Mouse (Mus musculus) small intestine, adult 2 months (tissue): ENCODE data around the gene Pdcd7. TPM values are rescaled to one million over a fixed set of nuclear protein-coding genes. Genes with fewer than 3 reads are reported as not detected.

Experiments
- H3K27ac ChIP-seq: fragments of 200-500 bp; 2 replicates; pipeline ENCODE4 v1.5.1; 2012; ENCODE audit warnings: low read depth, low read length, control low read depth, inconsistent platforms; ENCODE audit not compliant: insufficient read depth
- H3K27me3 ChIP-seq: fragments of 200-500 bp; 2 replicates; pipeline ENCODE4 v1.6.1; 2012; ENCODE audit warnings: mild to moderate bottlenecking, moderate library complexity, low read length, inconsistent platforms; ENCODE audit not compliant: control insufficient read depth, insufficient read depth
- H3K36me3 ChIP-seq: fragments of 200-500 bp; 2 replicates; pipeline ENCODE4 v1.6.1; 2012; ENCODE audit warnings: mild to moderate bottlenecking, low read length, control low read depth, inconsistent platforms; ENCODE audit not compliant: control insufficient read depth, insufficient read depth
- H3K4me1 ChIP-seq: fragments of 200-500 bp; 2 replicates; pipeline ENCODE4 v1.6.1; 2012; ENCODE audit warnings: low read length, inconsistent platforms, mixed read lengths; ENCODE audit not compliant: control insufficient read depth, insufficient read depth, insufficient read length
- H3K4me3 ChIP-seq: fragments of 200-500 bp; 2 replicates; pipeline ENCODE4 v1.5.1; 2012; ENCODE audit warnings: low read depth, mild to moderate bottlenecking, control low read depth, inconsistent platforms, low read length, moderate library complexity
- CTCF ChIP-seq: fragments of 200-500 bp; IDR thresholded peaks from 2 replicates; pipeline ENCODE4 v1.5.1; 2012; ENCODE audit warnings: low read depth, mild to moderate bottlenecking, control low read depth, inconsistent platforms, low read length, moderate library complexity, mixed read lengths; ENCODE audit not compliant: insufficient replicate concordance, insufficient read length; ENCODE audit errors: extremely low read depth
- POLR2A ChIP-seq: fragments of 200-500 bp; IDR thresholded peaks from 2 replicates; pipeline ENCODE4 v1.6.1; 2012; ENCODE audit warnings: low read depth, mild to moderate bottlenecking, control low read depth, inconsistent platforms, low read length, moderate library complexity
- WGBS: fragments of 180-500 bp; shearing (Covaris S2); methylation state at CpG from one replicate; pipeline ENCODE4 v1.1.7; 2018; 5-methylcytosine and 5-hydroxymethylcytosine counted together
- polyA plus RNA-seq: library from polyadenylated mRNA; depleted of rRNA; stranded (reverse); fragments of >200 nt; gene quantifications from 2 replicates; pipeline ENCODE4 v1.2.3, GENCODE M21; 2012; rRNA removed

The Pdcd7 gene
- polyA plus RNA-seq, 1 experiment = 12.9 TPM

DNA sequence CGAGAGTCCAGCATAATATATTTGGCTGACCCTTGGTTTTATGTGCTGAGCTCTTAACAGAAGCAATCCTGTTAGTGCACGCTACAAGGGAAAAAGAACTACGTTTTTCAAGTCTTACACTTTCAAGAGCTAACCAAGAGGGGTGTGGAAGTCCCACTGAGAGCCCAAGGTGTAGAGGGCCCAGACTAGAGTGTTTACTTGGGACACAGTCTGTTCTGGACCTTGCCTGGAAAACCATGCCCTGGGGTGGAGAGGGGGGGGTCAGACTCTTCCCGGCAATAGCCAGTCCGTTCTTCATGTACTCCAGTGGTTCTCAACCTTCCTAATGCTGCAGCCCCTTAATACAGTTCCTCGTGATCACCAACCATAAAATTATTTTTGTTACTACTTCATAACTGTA, 54.0 kb downstream of the Pdcd7 start:
- TF ChIP-seq POLR2A = no peak
- Histone ChIP-seq H3K4me3 (no peak overlapping the region), H3K27me3 (no peaks in the 10 kb centered on the region)

DNA sequence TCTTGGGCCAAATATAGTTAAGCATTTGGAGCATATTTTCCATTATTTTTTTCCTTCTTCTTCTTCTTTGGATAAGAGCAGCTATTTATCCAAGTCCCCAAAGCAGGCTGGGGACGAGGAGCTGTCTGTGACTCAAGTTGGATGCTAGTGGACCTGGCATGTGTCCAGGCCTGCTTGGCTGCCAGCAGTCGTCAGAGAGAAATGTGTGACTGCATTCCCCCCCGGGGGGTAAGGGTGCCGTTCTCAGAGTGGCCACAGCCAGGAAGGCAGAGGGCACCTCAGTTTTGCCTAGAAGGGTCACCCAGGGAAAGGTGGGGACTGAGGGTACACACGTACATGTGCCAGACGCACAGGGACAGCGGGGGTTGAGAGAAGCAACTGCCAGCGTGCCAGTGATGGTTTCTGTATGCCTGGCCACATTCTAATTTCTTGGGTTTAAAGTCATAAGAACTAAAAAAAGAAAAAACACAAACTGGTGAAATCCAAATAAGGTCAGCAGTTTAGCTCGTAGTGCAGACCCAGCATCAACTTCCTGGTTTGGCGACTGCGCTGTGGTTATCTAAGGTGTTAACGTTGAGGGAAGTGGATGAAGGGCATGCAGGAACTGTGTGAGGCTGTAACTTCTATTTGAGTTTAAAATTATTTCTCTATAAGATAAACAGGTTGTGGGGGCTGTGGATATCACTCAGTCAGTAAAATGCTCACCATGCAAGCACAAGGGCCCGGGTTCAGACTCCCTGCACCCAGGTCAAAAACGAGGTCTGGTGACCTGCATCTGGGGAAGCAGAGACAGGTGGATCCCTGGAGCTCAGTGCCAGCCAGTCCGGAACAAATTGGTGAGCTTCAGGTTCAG, 58.7 kb downstream of the Pdcd7 start:
- Histone ChIP-seq H3K27me3 (no peaks in the 10 kb centered on the region), H3K4me3 (no peak overlapping the region), H3K27ac (no peak overlapping the region), H3K4me1 (peaks cover 17% of the 10 kb centered on the region; the same call in 1 of the 2 replicates), H3K36me3 (no peaks in the 10 kb centered on the region)
- TF ChIP-seq CTCF = no peak
- no peak for TF ChIP-seq POLR2A
- 28% methylated on average over 15 of the region's 15 CpGs for WGBS

More for the DNA sequence above, 54.0 kb downstream of the Pdcd7 start:
- Histone ChIP-seq H3K27ac (no peak overlapping the region), H3K4me1 (peaks cover 11% of the 10 kb centered on the region), H3K36me3 (no peaks in the 10 kb centered on the region)
- WGBS = 89% methylated on average over 6 of the region's 6 CpGs

DNA sequence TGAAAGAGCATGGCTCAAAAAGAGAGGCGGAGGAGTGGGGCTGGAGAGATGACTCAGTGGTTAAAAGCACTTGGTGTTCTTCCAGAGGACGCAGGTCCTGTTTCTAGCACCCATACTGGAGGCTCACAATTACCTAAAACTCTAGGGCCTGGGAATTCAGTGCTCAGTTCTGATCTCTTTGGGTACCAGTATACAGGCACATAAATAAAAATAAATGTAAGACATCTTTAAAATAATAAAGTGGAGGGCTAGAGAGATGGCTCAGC, 59.2 kb downstream of the Pdcd7 start:
- no peak for TF ChIP-seq POLR2A
- no peak for TF ChIP-seq CTCF
- no peaks in the 10 kb centered on the region for H3K27me3 ChIP-seq
- H3K4me3 ChIP-seq = no peak overlapping the region
- H3K4me1 ChIP-seq = peaks cover 22% of the 10 kb centered on the region; the same call in 1 of the 2 replicates
- 69% methylated on average over 2 of the region's 2 CpGs for WGBS
- H3K36me3 ChIP-seq = no peaks in the 10 kb centered on the region
- no peak overlapping the region for H3K27ac ChIP-seq

DNA sequence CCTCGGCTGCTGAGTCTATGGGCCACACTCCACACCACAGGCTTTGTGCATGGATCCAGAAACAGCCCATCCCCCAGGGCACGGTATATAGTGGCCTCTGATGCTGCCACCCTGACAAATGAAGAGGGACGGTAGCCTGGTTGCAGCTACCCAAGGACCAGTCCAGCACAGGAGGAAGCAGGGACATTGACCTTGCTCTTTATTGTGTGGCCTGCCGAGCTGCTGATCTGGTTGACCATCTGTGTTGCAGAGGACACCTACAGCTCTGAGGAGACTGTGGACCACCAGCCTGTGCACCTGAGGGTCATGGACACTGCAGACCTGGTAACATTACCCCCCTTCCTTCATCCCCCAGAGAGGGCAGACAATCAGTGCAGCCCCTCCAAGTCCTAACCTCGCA, 61.4 kb downstream of the Pdcd7 start:
- H3K27me3 ChIP-seq = no peaks in the 10 kb centered on the region
- no peak overlapping the region for H3K27ac ChIP-seq
- TF ChIP-seq POLR2A (no peak), CTCF (no peak)
- peaks cover 27% of the 10 kb centered on the region; the same call in 1 of the 2 replicates for H3K4me1 ChIP-seq
- no peak overlapping the region for H3K4me3 ChIP-seq
- 88% methylated on average over 5 of the region's 5 CpGs for WGBS
- H3K36me3 ChIP-seq = peaks cover 13% of the 10 kb centered on the region

DNA sequence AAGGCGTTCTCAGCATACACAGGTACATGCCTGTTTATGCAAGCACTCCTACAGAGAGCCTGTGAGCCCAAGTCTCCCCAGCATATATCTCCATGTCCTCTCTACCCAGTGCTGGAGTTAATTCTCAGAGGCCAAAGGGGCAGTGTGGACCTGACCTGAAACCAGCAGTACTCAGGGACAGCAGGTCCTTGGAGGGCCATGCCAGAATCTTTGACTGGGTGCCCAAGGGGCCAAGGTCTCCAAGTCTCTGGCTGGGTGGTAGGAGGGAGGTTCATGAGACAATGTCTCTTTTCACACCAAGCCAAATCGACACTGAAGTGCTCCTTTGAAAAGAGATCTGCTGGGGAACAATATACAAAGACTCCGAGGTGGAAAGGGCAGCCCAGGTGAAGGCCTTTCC, 62.0 kb downstream of the Pdcd7 start:
- Histone ChIP-seq H3K4me1 (peaks cover 27% of the 10 kb centered on the region; the same call in 1 of the 2 replicates), H3K36me3 (peaks cover 18% of the 10 kb centered on the region), H3K27ac (peak overlapping the region; percentile 85), H3K27me3 (no peaks in the 10 kb centered on the region), H3K4me3 (no peak overlapping the region)
- TF ChIP-seq POLR2A = no peak
- no peak for TF ChIP-seq CTCF
- 82% methylated on average over 3 of the region's 3 CpGs for WGBS

DNA sequence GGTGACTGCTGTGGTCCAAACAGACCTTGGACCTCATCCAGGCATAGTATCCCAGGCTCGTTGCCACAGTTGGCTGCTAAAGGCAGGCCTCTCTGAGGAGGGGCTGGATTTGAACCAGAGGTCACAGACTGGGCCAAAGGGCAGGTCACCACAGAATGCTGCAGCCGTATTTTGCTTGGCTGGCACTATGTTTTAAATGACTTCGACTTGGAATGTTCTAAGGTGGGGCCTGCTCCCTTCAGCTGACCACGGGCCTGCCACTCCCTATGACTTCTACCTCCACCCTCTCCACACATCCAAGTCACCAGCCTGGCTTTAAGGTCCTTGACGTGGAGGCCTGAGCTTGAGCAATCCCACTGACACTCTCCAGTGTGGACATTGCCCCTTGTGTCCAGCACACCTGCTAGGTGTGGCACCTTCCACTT, 63.0 kb downstream of the Pdcd7 start:
- Histone ChIP-seq H3K27ac (peak overlapping the region; percentile 85), H3K4me3 (no peak overlapping the region), H3K27me3 (no peaks in the 10 kb centered on the region), H3K4me1 (peaks cover 27% of the 10 kb centered on the region; the same call in 1 of the 2 replicates), H3K36me3 (peaks cover 26% of the 10 kb centered on the region)
- TF ChIP-seq POLR2A (no peak), CTCF (no peak)
- 35% methylated on average over 5 of the region's 5 CpGs for WGBS

Other genes starting within 250 kb of the Pdcd7 start
- 1.8 and 2.3 TPM in 2 replicates for gene Igdcc4, start 244.6 kb upstream of the Pdcd7 start, polyA plus RNA-seq
- 0.06 TPM in 1 of 2 replicates, not detected in the other for gene Igdcc3, start 204.9 kb upstream of the Pdcd7 start, polyA plus RNA-seq
- 10.0 and 16.3 TPM in 2 replicates for gene Parp16, start 150.8 kb upstream of the Pdcd7 start, polyA plus RNA-seq
- gene Cilp, start 80.9 kb upstream of the Pdcd7 start, polyA plus RNA-seq = 1.4 and 1.7 TPM in 2 replicates
- gene Clpx, start 51.8 kb upstream of the Pdcd7 start, polyA plus RNA-seq = 5.8 and 7.5 TPM in 2 replicates
- gene Ubap1l, start 14.9 kb downstream of the Pdcd7 start, polyA plus RNA-seq = 0.43 and 0.51 TPM in 2 replicates
- 0.20 and 0.57 TPM in 2 replicates for gene Kbtbd13, start 45.5 kb downstream of the Pdcd7 start, polyA plus RNA-seq
- 1.4 and 2.3 TPM in 2 replicates for gene Rasl12, start 52.4 kb downstream of the Pdcd7 start, polyA plus RNA-seq
- 6.6 and 13.6 TPM in 2 replicates for gene Slc51b, start 76.9 kb downstream of the Pdcd7 start, polyA plus RNA-seq
- 2.6 and 5.8 TPM in 2 replicates for gene Mtfmt, start 89.7 kb downstream of the Pdcd7 start, polyA plus RNA-seq
- 4.5 and 9.7 TPM in 2 replicates for gene Spg21, start 114.8 kb downstream of the Pdcd7 start, polyA plus RNA-seq
- not detected in 2 replicates for gene Ankdd1a, start 174.1 kb downstream of the Pdcd7 start, polyA plus RNA-seq
- 6.3 and 9.7 TPM in 2 replicates for gene Plekho2, start 233.9 kb downstream of the Pdcd7 start, polyA plus RNA-seq
- gene Pif1, start 241.1 kb downstream of the Pdcd7 start, polyA plus RNA-seq = 3.8 and 5.0 TPM in 2 replicates